Comparison of ENCODE assay signal across 8 mouse cellular contexts in the genomic region with DNA sequence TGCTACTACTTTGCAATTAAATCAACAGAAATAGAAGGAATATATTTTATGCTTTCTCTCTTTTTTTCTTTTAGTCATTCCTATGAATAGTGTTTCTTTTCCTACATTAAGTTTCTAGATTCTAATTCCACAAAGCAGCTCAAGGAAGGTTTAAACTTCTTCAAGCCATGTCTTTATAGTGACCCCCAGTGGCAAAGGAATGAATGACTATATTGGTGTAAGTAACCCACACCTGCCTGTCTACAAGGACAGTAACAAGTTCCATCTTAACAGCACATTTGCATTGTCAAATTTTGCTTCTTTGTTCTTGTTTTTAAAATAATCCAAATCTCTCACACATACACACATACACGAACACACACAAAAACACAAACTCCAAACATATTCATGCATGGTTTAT.
DNase-seq lines count a peak whose midpoint lies in the region; ATAC-seq and TF ChIP-seq lines count a peak whose summit lies in the region.

No protein-coding gene starts in this region.

- H3K79me2 ChIP-seq in liver, adult 2 months (ENCODE audit: control insufficient read depth, insufficient read depth, low read length), result no peaks in the 10 kb centered on the region

- ATAC-seq in CD4-positive, CD25-positive, alpha-beta regulatory T cell, adult 4 months, result no peak
- no peak for ATAC-seq in liver, embryonic 12.5 days
- ATAC-seq in forebrain, embryonic 15.5 days (replicated peaks), result peak; percentile 80
- ATAC-seq in midbrain, embryonic 12.5 days (ENCODE audit: low FRiP score, low read depth), result peak; percentile 63; the same call in 1 of the 2 replicates

- no peaks in the 10 kb centered on the region for H3K4me1 ChIP-seq in liver, adult 2 months (ENCODE audit: control insufficient read depth, insufficient read depth, low read length)
- no peaks in the 10 kb centered on the region for H3K4me1 ChIP-seq in liver, embryonic 12.5 days
- no peaks in the 10 kb centered on the region for H3K4me1 ChIP-seq in forebrain, embryonic 15.5 days
- H3K4me1 ChIP-seq in midbrain, embryonic 12.5 days, result no peaks in the 10 kb centered on the region

- no peak overlapping the region for H3K4me2 ChIP-seq in liver, embryonic 12.5 days
- H3K4me2 ChIP-seq in forebrain, embryonic 15.5 days (replicated peaks), result no peak overlapping the region
- no peak overlapping the region for H3K4me2 ChIP-seq in midbrain, embryonic 12.5 days (replicated peaks)

- 0 out of 2 replicates have a peak, but pooled peaks have one; percentile 16 for TF ChIP-seq CTCF in liver, adult 2 months (IDR thresholded peaks at IDR 0.05; ENCODE audit: low read depth, low read length)

- H3K27ac ChIP-seq in liver, adult 2 months (replicated peaks; ENCODE audit: insufficient read depth, low read depth, low read length), result no peak overlapping the region
- H3K27ac ChIP-seq in liver, embryonic 12.5 days, result no peak overlapping the region
- H3K27ac ChIP-seq in forebrain, embryonic 15.5 days (replicated peaks), result no peak overlapping the region
- H3K27ac ChIP-seq in midbrain, embryonic 12.5 days (replicated peaks), result no peak overlapping the region

- H3K9ac ChIP-seq in liver, adult 2 months (ENCODE audit: low read depth, low read length), result no peak overlapping the region
- H3K9ac ChIP-seq in liver, embryonic 12.5 days, result no peak overlapping the region
- no peak overlapping the region for H3K9ac ChIP-seq in forebrain, embryonic 15.5 days (replicated peaks)
- no peak overlapping the region for H3K9ac ChIP-seq in midbrain, embryonic 12.5 days (replicated peaks)

- no peaks in the 10 kb centered on the region for H3K36me3 ChIP-seq in liver, adult 2 months (ENCODE audit: control insufficient read depth, insufficient read depth, low read length)
- H3K36me3 ChIP-seq in liver, embryonic 12.5 days, result no peaks in the 10 kb centered on the region
- H3K36me3 ChIP-seq in forebrain, embryonic 15.5 days, result no peaks in the 10 kb centered on the region
- H3K36me3 ChIP-seq in midbrain, embryonic 12.5 days, result no peaks in the 10 kb centered on the region

- H3K4me3 ChIP-seq in liver, adult 2 months (ENCODE audit: insufficient read depth, low read depth, low read length), result no peak overlapping the region
- H3K4me3 ChIP-seq in liver, embryonic 12.5 days, result no peak overlapping the region
- H3K4me3 ChIP-seq in forebrain, embryonic 15.5 days, result no peak overlapping the region
- no peak overlapping the region for H3K4me3 ChIP-seq in midbrain, embryonic 12.5 days

- no peak for TF ChIP-seq POLR2A in liver, adult 2 months (IDR thresholded peaks at IDR 0.05; ENCODE audit: extremely low read depth, insufficient read depth, low read length)

- no peaks in the 10 kb centered on the region for H3K9me3 ChIP-seq in liver, embryonic 12.5 days (replicated peaks)
- H3K9me3 ChIP-seq in forebrain, embryonic 15.5 days, result no peaks in the 10 kb centered on the region
- no peaks in the 10 kb centered on the region for H3K9me3 ChIP-seq in midbrain, embryonic 12.5 days

- WGBS in liver, adult 2 months, result 33% methylated on average over 1 of the region's 1 CpGs
- 30% methylated on average over 1 of the region's 1 CpGs for WGBS in liver, embryonic 12.5 days (ENCODE audit: insufficient replicate concordance)
- 26% methylated on average over 1 of the region's 1 CpGs for WGBS in forebrain, embryonic 15.5 days
- WGBS in midbrain, embryonic 12.5 days, result 25% methylated on average over 1 of the region's 1 CpGs

- no peaks in the 10 kb centered on the region for H3K27me3 ChIP-seq in liver, adult 2 months (ENCODE audit: control insufficient read depth, insufficient read depth, low read length)
- no peaks in the 10 kb centered on the region for H3K27me3 ChIP-seq in liver, embryonic 12.5 days (replicated peaks)
- H3K27me3 ChIP-seq in forebrain, embryonic 15.5 days, result no peaks in the 10 kb centered on the region
- no peaks in the 10 kb centered on the region for H3K27me3 ChIP-seq in midbrain, embryonic 12.5 days

- peak; percentile 55 for DNase-seq in CD4-positive, CD25-positive, alpha-beta regulatory T cell, adult 2 months (ENCODE audit: low read depth, low spot score)
- peak; percentile 8 for DNase-seq in liver, adult 2 months (ENCODE audit: extremely low read depth, low read depth, low spot score)
- no peak for DNase-seq in cerebellum, adult 9-11 months
- no peak for DNase-seq in gastrocnemius, adult 8-10 months (ENCODE audit: low spot score in 2 of 2)

Comparison
In these comparisons a context has a peak if more than half of its experiments do, and no peak if none do; other contexts are left out.
1. DNase-seq: peak in CD4-positive, CD25-positive, alpha-beta regulatory T cell, adult 2 months (single experiment) and liver, adult 2 months (single experiment); none in cerebellum, adult 9-11 months (single experiment) and gastrocnemius, adult 8-10 months (0 of 2).
2. ATAC-seq: peak in forebrain, embryonic 15.5 days (single experiment) and midbrain, embryonic 12.5 days (single experiment); none in CD4-positive, CD25-positive, alpha-beta regulatory T cell, adult 4 months (single experiment) and liver, embryonic 12.5 days (single experiment).